Mouse (Mus musculus) stomach, embryonic 14.5 days (tissue): Measurements from ENCODE around the gene Mthfd2. TPM values are rescaled to one million over a fixed set of nuclear protein-coding genes. Genes with fewer than 3 reads are reported as not detected.
A peak's percentile ranks its signal among the peaks of the same experiment; 100 is the strongest.

Source experiments
- ATAC-seq: fragments of 200-750 bp; cut with Nextera tagmentation; 2 replicates; pipeline ENCODE4 v1.8.0; 2017; ENCODE audit warnings: low read depth, moderate TSS enrichment; ENCODE audit not compliant: insufficient number of reproducible peaks, insufficient read depth, low FRiP score
- H3K27ac ChIP-seq: fragments of 300-500 bp; sonication (generic); 2 replicates; pipeline ENCODE4 v1.5.1; 2014; ENCODE audit warnings: mild to moderate bottlenecking, low read length, moderate library complexity, mixed read lengths
- H3K27me3 ChIP-seq: fragments of 300-500 bp; sonication (generic); 2 replicates; pipeline ENCODE4 v1.6.1; 2014; ENCODE audit warnings: low read length, control low read depth, mixed read lengths; ENCODE audit not compliant: control insufficient read depth, insufficient read depth
- H3K36me3 ChIP-seq: fragments of 300-500 bp; sonication (generic); 2 replicates; pipeline ENCODE4 v1.6.1; 2014; ENCODE audit warnings: mild to moderate bottlenecking, control low read depth, low read length, moderate library complexity, mixed read lengths; ENCODE audit not compliant: control insufficient read depth, insufficient read depth
- H3K4me1 ChIP-seq: fragments of 300-500 bp; sonication (generic); 2 replicates; pipeline ENCODE4 v1.6.1; 2014; ENCODE audit warnings: low read length, control low read depth, mixed read lengths; ENCODE audit not compliant: control insufficient read depth, insufficient read depth
- H3K4me2 ChIP-seq: fragments of 300-500 bp; sonication (generic); replicated peaks from 2 replicates; pipeline ENCODE4 v1.6.1; 2014; ENCODE audit warnings: low read depth, low read length, control low read depth
- H3K4me3 ChIP-seq: fragments of 300-500 bp; sonication (generic); 2 replicates; pipeline ENCODE4 v1.5.1; 2014; ENCODE audit warnings: low read depth, low read length, control low read depth
- H3K9ac ChIP-seq: fragments of 300-500 bp; sonication (generic); replicated peaks from 2 replicates; pipeline ENCODE4 v1.6.1; 2014; ENCODE audit warnings: low read depth, mild to moderate bottlenecking, control low read depth, low read length, moderate library complexity, mixed read lengths
- H3K9me3 ChIP-seq: fragments of 300-500 bp; sonication (generic); 2 replicates; pipeline ENCODE4 v1.6.1; 2016; ENCODE audit warnings: low read depth, low read length, control low read depth; ENCODE audit not compliant: control insufficient read depth
- WGBS: fragments of 180-500 bp; shearing (Covaris S2); extraction: QIAGEN DNeasy Blood & Tissue Kit; methylation state at CpG from one replicate; pipeline ENCODE4 v1.1.7; 2014; 5-methylcytosine and 5-hydroxymethylcytosine counted together
- polyA plus RNA-seq: library from polyadenylated mRNA; unstranded; fragments of >200 nt; fragmentation: Nextera tagmentation; extraction: Ambion mirVana; gene quantifications from 2 replicates; pipeline ENCODE4 v1.2.1, GENCODE M21; 2014

The Mthfd2 gene
- 32.4 and 34.3 TPM in 2 replicates for polyA plus RNA-seq

GRCm38 (mm10) chr6:83325525-83326393 lies at the start of gene Mthfd2, which contains the start of gene Mob1a:
TSS of gene Mthfd2 (minus strand) at chr6:83325908.
TSS of gene Mob1a (plus strand) at chr6:83326016.
- peak within 1 kb of the TSS; percentile 82 for H3K4me2 ChIP-seq
- ATAC-seq = peak; percentile 96
- H3K27ac ChIP-seq = peak within 1 kb of the TSS; percentile 93
- peaks cover 8% of the 10 kb centered on the region for H3K36me3 ChIP-seq
- peaks cover 9% of the 10 kb centered on the region; the same call in 1 of the 2 replicates for H3K4me1 ChIP-seq
- H3K27me3 ChIP-seq = no peaks in the 10 kb centered on the region
- H3K9ac ChIP-seq = peak within 1 kb of the TSS; percentile 80
- under 1% methylated on average over 65 of the region's 65 CpGs for WGBS
- no peaks in the 10 kb centered on the region for H3K9me3 ChIP-seq
- peak within 1 kb of the TSS; percentile 94 for H3K4me3 ChIP-seq

- 88% methylated on average over 9 of the region's 9 CpGs for WGBS
- ATAC-seq = no peak
- no peaks in the 10 kb centered on the region for H3K27me3 ChIP-seq
- H3K9me3 ChIP-seq = no peaks in the 10 kb centered on the region
- no peak overlapping the region for H3K4me2 ChIP-seq
- H3K36me3 ChIP-seq = peaks cover 91% of the 10 kb centered on the region
- H3K9ac ChIP-seq = no peak overlapping the region
- no peak overlapping the region for H3K4me3 ChIP-seq
- no peaks in the 10 kb centered on the region for H3K4me1 ChIP-seq
- no peak overlapping the region for H3K27ac ChIP-seq
These were observed 48.1 kb upstream of the Mthfd2 start for GRCm38 (mm10) chr6:83373704-83374300.

- no peak overlapping the region for H3K4me3 ChIP-seq
- 94% methylated on average over 3 of the region's 3 CpGs for WGBS
- no peaks in the 10 kb centered on the region for H3K4me1 ChIP-seq
- no peaks in the 10 kb centered on the region for H3K27me3 ChIP-seq
- no peak overlapping the region for H3K27ac ChIP-seq
- H3K4me2 ChIP-seq = no peak overlapping the region
- ATAC-seq = no peak
- no peak overlapping the region for H3K9ac ChIP-seq
- H3K36me3 ChIP-seq = peaks cover 89% of the 10 kb centered on the region
- H3K9me3 ChIP-seq = no peaks in the 10 kb centered on the region
These were observed 45.6 kb upstream of the Mthfd2 start for GRCm38 (mm10) chr6:83371350-83371749.

GRCm38 (mm10) chr6:83370316-83370965 lies 44.7 kb upstream of the Mthfd2 start:
- Histone ChIP-seq H3K27ac (no peak overlapping the region), H3K9me3 (no peaks in the 10 kb centered on the region), H3K4me1 (no peaks in the 10 kb centered on the region), H3K4me3 (no peak overlapping the region), H3K36me3 (peaks cover 85% of the 10 kb centered on the region), H3K4me2 (no peak overlapping the region), H3K27me3 (no peaks in the 10 kb centered on the region), H3K9ac (no peak overlapping the region)
- ATAC-seq = no peak
- 86% methylated on average over 21 of the region's 21 CpGs for WGBS

- Histone ChIP-seq H3K4me3 (no peak overlapping the region), H3K4me2 (no peak overlapping the region), H3K9ac (no peak overlapping the region), H3K27me3 (no peaks in the 10 kb centered on the region), H3K9me3 (no peaks in the 10 kb centered on the region), H3K36me3 (peaks cover 57% of the 10 kb centered on the region), H3K4me1 (no peaks in the 10 kb centered on the region), H3K27ac (no peak overlapping the region)
- 83% methylated on average over 12 of the region's 12 CpGs for WGBS
- ATAC-seq = no peak
These were observed 37.4 kb upstream of the Mthfd2 start for GRCm38 (mm10) chr6:83363075-83363474.

GRCm38 (mm10) chr6:83361523-83362248 lies 36.0 kb upstream of the Mthfd2 start:
- H3K9ac ChIP-seq = no peak overlapping the region
- H3K27ac ChIP-seq = no peak overlapping the region
- H3K4me2 ChIP-seq = no peak overlapping the region
- 79% methylated on average over 11 of the region's 11 CpGs for WGBS
- ATAC-seq = no peak
- H3K36me3 ChIP-seq = peaks cover 46% of the 10 kb centered on the region
- no peaks in the 10 kb centered on the region for H3K9me3 ChIP-seq
- H3K27me3 ChIP-seq = no peaks in the 10 kb centered on the region
- no peaks in the 10 kb centered on the region for H3K4me1 ChIP-seq
- no peak overlapping the region for H3K4me3 ChIP-seq

GRCm38 (mm10) chr6:83357436-83357835 lies 31.7 kb upstream of the Mthfd2 start:
- no peaks in the 10 kb centered on the region for H3K9me3 ChIP-seq
- H3K27me3 ChIP-seq = no peaks in the 10 kb centered on the region
- no peak overlapping the region for H3K27ac ChIP-seq
- H3K4me3 ChIP-seq = no peak overlapping the region
- no peak overlapping the region for H3K4me2 ChIP-seq
- no peak overlapping the region for H3K9ac ChIP-seq
- no peak for ATAC-seq
- 88% methylated on average over 10 of the region's 10 CpGs for WGBS
- peaks cover 39% of the 10 kb centered on the region for H3K36me3 ChIP-seq
- H3K4me1 ChIP-seq = no peaks in the 10 kb centered on the region
